Mouse (Mus musculus) adrenal gland (tissue): Measurements from ENCODE around the gene Sox13.

ENCODE experiments used
- intact Hi-C: fragments of 180-260 bp; cut with DNase I; formaldehyde crosslinking; loops from one replicate; pipeline ENCODE4 v1.15.1; 2025

The Sox13 gene

GRCm38 (mm10) chr1:133407436-133407835, 16.7 kb downstream of the Sox13 start:
- intact Hi-C loops = no loop called here

GRCm38 (mm10) chr1:133406614-133407013, 17.6 kb downstream of the Sox13 start:
- intact Hi-C loops = no loop called here

GRCm38 (mm10) chr1:133404005-133404404, 20.2 kb downstream of the Sox13 start:
- intact Hi-C loops = no loop called here

GRCm38 (mm10) chr1:133400014-133400725, 24.0 kb downstream of the Sox13 start:
- intact Hi-C loops = no loop called here

GRCm38 (mm10) chr1:133397483-133398237, 26.5 kb downstream of the Sox13 start:
- intact Hi-C loops = no loop called here

- intact Hi-C loops = no loop called here
Observed at GRCm38 (mm10) chr1:133397094-133397482, 27.1 kb downstream of the Sox13 start.

GRCm38 (mm10) chr1:133396693-133397092, 27.5 kb downstream of the Sox13 start:
- intact Hi-C loops = no loop called here

GRCm38 (mm10) chr1:133394702-133395101, 29.5 kb downstream of the Sox13 start:
- intact Hi-C loops = no loop called here

GRCm38 (mm10) chr1:133387539-133388268, 36.5 kb downstream of the Sox13 start:
- intact Hi-C loops = loop anchor here (5.0 to 10.0 kb wide), 2 partner anchors 35 to 107 kb away; partner anchors contain the start of gene Sox13

- intact Hi-C loops = loop anchor here (5.0 to 10.0 kb wide), 2 partner anchors 36 to 109 kb away; partner anchors contain the start of gene Sox13
Observed at GRCm38 (mm10) chr1:133386209-133386608, 38.0 kb downstream of the Sox13 start.

GRCm38 (mm10) chr1:133385506-133385905, 38.7 kb downstream of the Sox13 start:
- intact Hi-C loops = loop anchor here (5.0 to 10.0 kb wide), 2 partner anchors 37 to 109 kb away; partner anchors contain the start of gene Sox13

- intact Hi-C loops = loop anchor here (2.0 to 10.0 kb wide), 2 partner anchors 112 to 228 kb away; partner anchors contain the start of gene Snrpe
Observed at GRCm38 (mm10) chr1:133383157-133383783, 40.9 kb downstream of the Sox13 start.

GRCm38 (mm10) chr1:133382552-133383155, 41.5 kb downstream of the Sox13 start:
- intact Hi-C loops = loop anchor here (2.0 to 10.0 kb wide), 2 partner anchors 112 to 228 kb away; partner anchors contain the start of gene Snrpe

GRCm38 (mm10) chr1:133382008-133382407, 42.2 kb downstream of the Sox13 start:
- intact Hi-C loops = loop anchor here (2.0 to 10.0 kb wide), 2 partner anchors 113 to 229 kb away; partner anchors contain the start of gene Snrpe

GRCm38 (mm10) chr1:133380347-133381065, 43.7 kb downstream of the Sox13 start:
- intact Hi-C loops = loop anchor here (10.0 kb wide), 1 partner anchor 114 kb away; no protein-coding TSS in a partner anchor

GRCm38 (mm10) chr1:133379986-133380320, 44.2 kb downstream of the Sox13 start:
- intact Hi-C loops = loop anchor here (10.0 kb wide), 1 partner anchor 115 kb away; no protein-coding TSS in a partner anchor

- intact Hi-C loops = no loop called here
Observed at GRCm38 (mm10) chr1:133379254-133379985, 44.8 kb downstream of the Sox13 start.

- intact Hi-C loops = no loop called here
Observed at GRCm38 (mm10) chr1:133377547-133377946, 46.6 kb downstream of the Sox13 start.
